Mouse (Mus musculus) bone marrow, adult 2 months (tissue): ENCODE data around the gene Dpm1. TPM values are rescaled to one million over a fixed set of nuclear protein-coding genes. Genes with fewer than 3 reads are reported as not detected.

ENCODE experiments used
- H3K27ac ChIP-seq: fragments of 200-500 bp; 2 replicates; pipeline ENCODE4 v1.5.1; 2012; ENCODE audit warnings: low read depth, mild to moderate bottlenecking, control low read depth, inconsistent platforms, low read length; ENCODE audit not compliant: control insufficient read depth, poor library complexity, insufficient read depth
- H3K4me1 ChIP-seq: fragments of 200-500 bp; 2 replicates; pipeline ENCODE4 v1.6.1; 2011; ENCODE audit warnings: low read length; ENCODE audit not compliant: control insufficient read depth, insufficient read depth
- H3K4me3 ChIP-seq: fragments of 200-500 bp; replicated peaks from 2 replicates; pipeline ENCODE3; 2011; ENCODE audit warnings: mild to moderate bottlenecking, low read depth, low read length, control low read depth; ENCODE audit not compliant: control insufficient read depth
- CTCF ChIP-seq: fragments of 200-500 bp; IDR thresholded peaks from 2 replicates; pipeline ENCODE4 v1.5.1; 2011; ENCODE audit warnings: low read length, control low read depth; ENCODE audit not compliant: control insufficient read depth, insufficient read depth
- POLR2A ChIP-seq: fragments of 200-500 bp; IDR thresholded peaks from 2 replicates; pipeline ENCODE4 v1.6.1; 2011; ENCODE audit warnings: low read depth, mild to moderate bottlenecking, control low read depth, low read length, borderline replicate concordance; ENCODE audit not compliant: control insufficient read depth
- WGBS: fragments of 180-500 bp; shearing (Covaris S2); methylation state at CpG from one replicate; pipeline ENCODE4 v1.1.7; 2018; 5-methylcytosine and 5-hydroxymethylcytosine counted together
- polyA plus RNA-seq: library from polyadenylated mRNA; stranded (reverse); fragments of >200 nt; gene quantifications from 2 replicates; pipeline ENCODE4 v1.2.4, GENCODE M21; 2011; ENCODE audit warnings: low replicate concordance; ENCODE audit not compliant: missing spikeins, insufficient read depth, insufficient read length

The Dpm1 gene
- polyA plus RNA-seq, 1 experiment: 59.2 TPM

GRCm38 (mm10) chr2:168206725-168207644 is 23.4 kb downstream of the Dpm1 start, which contains the start of gene Adnp:
Adnp (minus strand) TSS chr2:168207112.
- peak within 1 kb of the TSS; percentile 82 for H3K4me3 ChIP-seq
- TF ChIP-seq CTCF: peak; percentile 67
- peak; percentile 64; the same call in 1 of the 2 replicates for TF ChIP-seq POLR2A
- H3K4me1 ChIP-seq: peaks cover 5% of the 10 kb centered on the region
- H3K27ac ChIP-seq: peak within 1 kb of the TSS; percentile 97
- under 1% methylated on average over 83 of the region's 89 CpGs for WGBS

- WGBS: 1% methylated on average over 49 of the region's 49 CpGs
- Histone ChIP-seq H3K4me1 (peaks cover 5% of the 10 kb centered on the region), H3K4me3 (peak overlapping the region; percentile 82), H3K27ac (peak overlapping the region; percentile 97)
- TF ChIP-seq CTCF: no peak
Measured at GRCm38 (mm10) chr2:168205681-168206631, 24.4 kb downstream of the Dpm1 start.

- Histone ChIP-seq H3K27ac (no peak overlapping the region), H3K4me3 (peak overlapping the region; percentile 82), H3K4me1 (peaks cover 5% of the 10 kb centered on the region)
- peak; percentile 98 for TF ChIP-seq CTCF
- TF ChIP-seq POLR2A: no peak
- 3% methylated on average over 6 of the region's 6 CpGs for WGBS
Measured at GRCm38 (mm10) chr2:168205265-168205664, 25.1 kb downstream of the Dpm1 start.

GRCm38 (mm10) chr2:168204476-168204999 is 25.9 kb downstream of the Dpm1 start:
- Histone ChIP-seq H3K27ac (no peak overlapping the region), H3K4me3 (no peak overlapping the region), H3K4me1 (peaks cover 5% of the 10 kb centered on the region)
- TF ChIP-seq POLR2A (no peak), CTCF (no peak)
- WGBS: 69% methylated on average over 8 of the region's 8 CpGs

GRCm38 (mm10) chr2:168200014-168200691 is 30.2 kb downstream of the Dpm1 start:
- Histone ChIP-seq H3K4me1 (peaks cover 3% of the 10 kb centered on the region; the same call in 1 of the 2 replicates), H3K4me3 (no peak overlapping the region), H3K27ac (no peak overlapping the region)
- 75% methylated on average over 4 of the region's 5 CpGs for WGBS
- TF ChIP-seq CTCF (no peak), POLR2A (no peak)

- no peak for TF ChIP-seq POLR2A
- no peak for TF ChIP-seq CTCF
- Histone ChIP-seq H3K4me1 (peaks cover under 1% of the 10 kb centered on the region; the same call in 1 of the 2 replicates), H3K27ac (no peak overlapping the region), H3K4me3 (no peak overlapping the region)
- 81% methylated on average over 4 of the region's 4 CpGs for WGBS
Measured at GRCm38 (mm10) chr2:168199476-168199875, 30.9 kb downstream of the Dpm1 start.

- H3K27ac ChIP-seq: no peak overlapping the region
- no peaks in the 10 kb centered on the region; the same call in 1 of the 2 replicates for H3K4me1 ChIP-seq
- WGBS: 96% methylated on average over 1 of the region's 1 CpGs
- no peak overlapping the region for H3K4me3 ChIP-seq
- no peak for TF ChIP-seq CTCF
- no peak for TF ChIP-seq POLR2A
Measured at GRCm38 (mm10) chr2:168198421-168198820, 32.0 kb downstream of the Dpm1 start.

GRCm38 (mm10) chr2:168195721-168196120 is 34.7 kb downstream of the Dpm1 start:
- Histone ChIP-seq H3K27ac (no peak overlapping the region), H3K4me1 (peaks cover 1% of the 10 kb centered on the region; the same call in 1 of the 2 replicates), H3K4me3 (no peak overlapping the region)
- 76% methylated on average over 2 of the region's 2 CpGs for WGBS
- no peak for TF ChIP-seq POLR2A
- no peak for TF ChIP-seq CTCF
